Mouse (Mus musculus) heart, embryonic 16.5 days (tissue): ENCODE measurements around the gene Kctd18. TPM values are rescaled to one million over a fixed set of nuclear protein-coding genes. Genes with fewer than 3 reads are reported as not detected.

Experiments used
- ATAC-seq: fragments of 200-750 bp; cut with Nextera tagmentation; replicated peaks from 2 replicates; pipeline ENCODE4 v1.8.0; 2017; ENCODE audit warnings: moderate number of reproducible peaks; ENCODE audit not compliant: insufficient read depth, low FRiP score; ENCODE audit errors: extremely low read depth
- H3K27ac ChIP-seq: fragments of 300-500 bp; sonication (generic); 2 replicates; pipeline ENCODE4 v1.5.1; 2014; ENCODE audit warnings: mild to moderate bottlenecking, low read length, control low read depth, moderate library complexity
- H3K27me3 ChIP-seq: fragments of 300-500 bp; sonication (generic); 2 replicates; pipeline ENCODE4 v1.6.1; 2014; ENCODE audit warnings: low read length, mixed read lengths; ENCODE audit not compliant: control insufficient read depth, insufficient read depth
- H3K36me3 ChIP-seq: fragments of 300-500 bp; sonication (generic); 2 replicates; pipeline ENCODE4 v1.6.1; 2014; ENCODE audit not compliant: control insufficient read depth, insufficient read depth
- H3K4me1 ChIP-seq: fragments of 300-500 bp; sonication (generic); 2 replicates; pipeline ENCODE4 v1.6.1; 2014; ENCODE audit warnings: low read length, mixed read lengths; ENCODE audit not compliant: control insufficient read depth, insufficient read depth
- H3K4me2 ChIP-seq: fragments of 300-500 bp; sonication (generic); 2 replicates; pipeline ENCODE4 v1.6.1; 2014; ENCODE audit warnings: low read depth, mild to moderate bottlenecking, control low read depth, low read length
- H3K4me3 ChIP-seq: fragments of 300-500 bp; sonication (generic); 2 replicates; pipeline ENCODE4 v1.5.1; 2014; ENCODE audit warnings: mild to moderate bottlenecking, control low read depth, low read length
- H3K9ac ChIP-seq: fragments of 300-500 bp; sonication (generic); 2 replicates; pipeline ENCODE4 v1.6.1; 2014; ENCODE audit warnings: low read length, control low read depth
- H3K9me3 ChIP-seq: fragments of 300-500 bp; sonication (generic); replicated peaks from 2 replicates; pipeline ENCODE4 v1.6.1; 2016; ENCODE audit warnings: low read length; ENCODE audit not compliant: control insufficient read depth
- WGBS: fragments of 180-500 bp; shearing (Covaris S2); extraction: QIAGEN DNeasy Blood & Tissue Kit; methylation state at CpG from one replicate; pipeline ENCODE4 v1.1.7; 2014; 5-methylcytosine and 5-hydroxymethylcytosine counted together
- polyA plus RNA-seq: library from polyadenylated mRNA; unstranded; fragments of >200 nt; fragmentation: Nextera tagmentation; extraction: Ambion mirVana; gene quantifications from 2 replicates; pipeline ENCODE4 v1.2.1, GENCODE M21; 2015

Gene Kctd18
- polyA plus RNA-seq, 1 experiment from 2014 or later: 14.0 TPM

DNA sequence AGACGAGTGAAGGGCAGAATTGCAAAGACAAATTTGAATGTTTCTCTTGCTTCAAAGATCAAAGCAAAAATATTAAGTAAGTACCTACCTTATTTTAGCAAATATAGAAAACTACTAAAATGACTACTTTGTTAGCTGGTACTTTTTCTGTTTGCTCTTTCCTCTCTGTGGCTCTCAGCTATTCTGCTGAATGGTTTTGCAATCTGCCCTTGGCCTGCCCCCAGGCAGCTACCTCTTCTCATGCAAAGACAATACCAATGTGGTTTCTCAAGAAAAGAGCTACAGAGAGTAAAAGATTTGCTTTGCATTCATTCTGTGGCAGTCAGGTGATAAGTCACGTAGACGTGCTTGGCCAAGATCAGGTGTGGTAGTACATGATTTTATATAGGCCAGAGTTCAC, 20.6 kb downstream of the Kctd18 start:
- Histone ChIP-seq H3K36me3 (no peaks in the 10 kb centered on the region), H3K27ac (no peak overlapping the region; the same call in 1 of the 2 replicates), H3K9me3 (no peaks in the 10 kb centered on the region), H3K4me2 (peak overlapping the region; percentile 64; the same call in 1 of the 2 replicates), H3K9ac (no peak overlapping the region), H3K27me3 (no peaks in the 10 kb centered on the region), H3K4me3 (no peak overlapping the region), H3K4me1 (peaks cover 19% of the 10 kb centered on the region)
- ATAC-seq: no peak
- WGBS: 81% methylated on average over 3 of the region's 3 CpGs

- Histone ChIP-seq H3K4me1 (peaks cover 19% of the 10 kb centered on the region), H3K27me3 (no peaks in the 10 kb centered on the region), H3K9me3 (no peaks in the 10 kb centered on the region), H3K27ac (peak overlapping the region; percentile 77), H3K36me3 (no peaks in the 10 kb centered on the region), H3K4me3 (peak overlapping the region; percentile 100), H3K4me2 (peak overlapping the region; percentile 64), H3K9ac (peak overlapping the region; percentile 86)
- ATAC-seq: peak; percentile 52
- WGBS: under 1% methylated on average over 29 of the region's 29 CpGs
Observed at GRCm38 (mm10) chr1:57996133-57996615, 22.6 kb downstream of the Kctd18 start.

GRCm38 (mm10) chr1:57995432-57996132, 23.2 kb downstream of the Kctd18 start, which contains the start of gene Sgo2a:
Gene Sgo2a, plus strand, starts transcription at chr1:57995971.
- ATAC-seq: peak; percentile 99
- H3K27me3 ChIP-seq: no peaks in the 10 kb centered on the region
- peak within 1 kb of the TSS; percentile 77 for H3K27ac ChIP-seq
- no peaks in the 10 kb centered on the region for H3K36me3 ChIP-seq
- H3K9ac ChIP-seq: peak within 1 kb of the TSS; percentile 86
- peak within 1 kb of the TSS; percentile 100 for H3K4me3 ChIP-seq
- H3K4me2 ChIP-seq: peak within 1 kb of the TSS; percentile 64
- peaks cover 19% of the 10 kb centered on the region for H3K4me1 ChIP-seq
- no peaks in the 10 kb centered on the region for H3K9me3 ChIP-seq
- whole genome bisulfite sequencing: 6% methylated on average over 30 of the region's 30 CpGs

DNA sequence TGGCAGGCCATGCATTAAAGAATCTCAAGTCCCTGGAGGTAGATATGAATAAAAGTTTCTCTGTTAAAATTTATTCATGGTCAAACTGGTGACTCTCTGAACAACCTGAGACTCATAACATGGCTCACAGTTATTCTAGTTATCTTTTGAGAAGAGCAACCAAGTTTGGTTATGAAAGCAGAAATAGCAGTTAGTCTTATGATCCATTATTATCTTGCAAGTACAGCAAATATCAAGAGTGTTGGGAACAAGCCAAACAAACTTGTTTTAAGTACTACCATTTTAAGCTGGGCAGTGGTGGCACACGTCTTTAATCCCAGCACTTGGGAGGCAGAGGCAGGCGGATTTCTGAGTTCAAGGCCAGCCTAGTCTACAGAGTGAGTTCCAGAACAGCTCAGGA, 27.5 kb downstream of the Kctd18 start:
- Histone ChIP-seq H3K27me3 (no peaks in the 10 kb centered on the region), H3K9me3 (no peaks in the 10 kb centered on the region), H3K27ac (no peak overlapping the region), H3K4me1 (0 out of 2 replicates have a peak, but pooled peaks cover under 1% of the 10 kb centered on the region), H3K9ac (no peak overlapping the region), H3K36me3 (no peaks in the 10 kb centered on the region), H3K4me2 (no peak overlapping the region), H3K4me3 (no peak overlapping the region)
- no peak for ATAC-seq
- 60% methylated on average over 2 of the region's 2 CpGs for WGBS

DNA sequence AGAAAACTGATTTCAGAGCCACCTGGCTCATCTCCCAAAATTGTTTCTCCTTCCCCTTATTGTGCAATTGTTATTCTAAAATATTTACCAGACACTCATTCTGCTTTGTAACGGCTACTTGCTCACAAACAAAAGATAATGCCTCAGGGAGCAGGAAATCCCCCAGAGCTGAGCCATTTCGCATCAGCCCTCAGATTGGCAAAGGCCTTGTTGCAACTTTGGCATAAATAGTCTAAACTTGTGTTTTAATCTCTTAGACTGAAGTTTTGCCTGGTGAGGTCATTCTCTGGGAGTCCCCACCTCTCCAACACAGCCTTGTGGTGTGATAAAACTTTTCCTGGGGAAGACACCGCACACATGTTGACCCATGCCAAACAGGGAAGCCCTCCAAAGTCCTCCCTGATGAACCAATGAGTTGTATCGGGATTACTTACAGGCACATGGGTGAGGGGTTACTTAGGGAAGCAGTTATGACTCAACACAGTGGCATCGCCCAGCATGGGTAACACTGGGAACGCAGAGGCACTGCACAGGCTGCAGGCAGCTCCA, 29.6 kb downstream of the Kctd18 start:
- Histone ChIP-seq H3K9me3 (no peaks in the 10 kb centered on the region), H3K9ac (no peak overlapping the region), H3K36me3 (no peaks in the 10 kb centered on the region), H3K4me2 (no peak overlapping the region), H3K27me3 (no peaks in the 10 kb centered on the region), H3K27ac (peak overlapping the region; percentile 15; the same call in 1 of the 2 replicates), H3K4me3 (no peak overlapping the region), H3K4me1 (no peaks in the 10 kb centered on the region)
- ATAC-seq: peak; percentile 32; the same call in 1 of the 2 replicates
- 55% methylated on average over 6 of the region's 6 CpGs for WGBS

DNA sequence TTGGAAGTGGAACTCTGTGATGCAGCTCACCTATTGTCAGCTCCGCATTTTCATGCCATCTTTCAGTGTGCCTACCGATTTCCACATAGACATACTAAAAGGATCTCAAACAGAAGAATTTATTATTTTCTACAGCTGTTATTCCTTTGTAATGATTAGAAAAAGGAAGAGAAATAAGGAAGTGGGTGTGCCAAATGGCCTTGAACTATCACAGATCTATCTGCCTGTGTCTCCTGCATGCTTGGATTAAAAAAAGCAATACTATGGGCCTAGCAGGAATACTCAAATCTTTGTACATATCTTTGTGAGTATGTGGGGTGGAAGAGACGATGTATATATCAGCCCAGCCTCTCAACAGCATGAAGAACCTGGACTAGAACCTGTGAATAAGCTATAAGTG, 41.9 kb downstream of the Kctd18 start:
- no peak for ATAC-seq
- Histone ChIP-seq H3K4me3 (no peak overlapping the region), H3K9ac (no peak overlapping the region), H3K27me3 (no peaks in the 10 kb centered on the region), H3K36me3 (no peaks in the 10 kb centered on the region), H3K9me3 (no peaks in the 10 kb centered on the region), H3K27ac (no peak overlapping the region), H3K4me2 (no peak overlapping the region), H3K4me1 (no peaks in the 10 kb centered on the region)
- 81% methylated on average over 3 of the region's 3 CpGs for WGBS

GRCm38 (mm10) chr1:57971588-57971987, 47.2 kb downstream of the Kctd18 start:
- ATAC-seq: no peak
- no peaks in the 10 kb centered on the region for H3K27me3 ChIP-seq
- H3K4me1 ChIP-seq: peaks cover 14% of the 10 kb centered on the region
- no peak overlapping the region for H3K9ac ChIP-seq
- no peak overlapping the region for H3K4me3 ChIP-seq
- no peak overlapping the region for H3K4me2 ChIP-seq
- H3K27ac ChIP-seq: no peak overlapping the region
- no peaks in the 10 kb centered on the region for H3K9me3 ChIP-seq
- H3K36me3 ChIP-seq: no peaks in the 10 kb centered on the region
- 66% methylated on average over 2 of the region's 2 CpGs for WGBS

DNA sequence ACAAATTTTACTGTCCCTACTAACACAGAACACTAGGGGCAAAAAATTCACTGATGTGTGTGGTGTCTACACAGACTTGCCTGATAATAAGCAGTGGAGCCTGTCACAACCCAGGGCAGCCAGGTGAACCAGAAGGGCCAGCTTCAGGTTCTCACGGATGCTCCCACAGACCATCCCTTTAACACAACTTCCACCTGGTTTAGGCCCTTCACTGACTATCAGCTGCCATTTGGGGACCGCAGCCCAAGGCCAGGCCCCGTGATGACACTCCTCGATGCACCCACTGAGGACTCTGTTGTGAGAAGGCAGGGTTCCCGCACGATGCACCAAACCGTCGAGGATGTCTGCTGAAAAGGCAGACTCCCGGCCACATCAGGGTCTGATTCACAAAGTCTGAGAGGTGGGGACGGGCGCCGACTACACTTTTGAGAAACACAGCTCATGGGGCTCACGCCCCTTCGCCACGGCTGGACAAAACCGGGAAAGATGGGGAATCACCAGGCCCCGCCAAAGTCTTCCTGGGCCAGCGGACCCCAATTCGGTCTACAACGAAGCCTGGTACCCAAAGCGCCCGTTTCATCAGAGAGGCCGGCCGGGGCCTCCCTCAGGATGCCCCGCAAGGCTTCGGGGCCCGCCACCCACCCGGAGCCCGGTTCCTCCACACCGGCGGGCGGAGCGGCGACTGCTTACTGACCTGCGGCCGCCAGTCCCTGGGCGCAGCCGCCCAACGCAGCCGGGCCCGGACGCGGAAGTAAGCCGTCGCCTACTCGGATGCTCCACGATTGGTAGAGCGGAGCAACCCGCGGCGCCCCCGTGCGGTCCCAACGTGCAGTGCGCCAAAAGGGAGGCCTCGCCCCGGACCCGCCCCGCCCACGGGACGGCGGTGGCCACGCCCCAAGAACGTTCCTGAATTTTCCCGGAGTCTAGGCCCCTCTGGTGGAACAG, 49.2 kb downstream of the Kctd18 start:
- Histone ChIP-seq H3K27me3 (no peaks in the 10 kb centered on the region), H3K27ac (peak overlapping the region; percentile 69), H3K4me3 (peak overlapping the region; percentile 72), H3K4me1 (peaks cover 14% of the 10 kb centered on the region), H3K4me2 (peak overlapping the region; percentile 84), H3K9me3 (no peaks in the 10 kb centered on the region), H3K9ac (peak overlapping the region; percentile 88), H3K36me3 (peaks cover 6% of the 10 kb centered on the region; the same call in 1 of the 2 replicates)
- peak; percentile 94 for ATAC-seq
- under 1% methylated on average over 64 of the region's 65 CpGs for WGBS
